Mouse (Mus musculus): ENCODE data around the gene Ms4a14. TPM values are rescaled to one million over a fixed set of nuclear protein-coding genes. Genes with fewer than 3 reads are reported as not detected.
"Not testable (repeated sequence)": the region's sequence is repeated elsewhere in the genome, so short reads cannot be mapped to it uniquely, and the experiment has no call there.

The Ms4a14 gene
- total RNA-seq (2017), result not detected in 2 replicates

- no peak for ATAC-seq (replicated peaks in 1 of 2; ENCODE audit: insufficient read depth in 1 of 2, low FRiP score in 2 of 2, low TSS enrichment in 1 of 2, low read depth in 1 of 2, poor library complexity in 2 of 2, severe bottlenecking in 2 of 2)
Observed at GRCm38 (mm10) chr19:11314354-11314753, at the start of gene Ms4a14. TSS of gene Ms4a14 (minus strand) at chr19:11314454.

- 0 out of 4 replicates have a peak, but pooled peaks of 1 of the 2 experiments have one; percentile 46 for ATAC-seq (replicated peaks in 1 of 2; ENCODE audit: insufficient read depth in 1 of 2, low FRiP score in 2 of 2, low TSS enrichment in 1 of 2, low read depth in 1 of 2, poor library complexity in 2 of 2, severe bottlenecking in 2 of 2)
Observed at GRCm38 (mm10) chr19:11362002-11362401, 47.7 kb upstream of the Ms4a14 start.

- ATAC-seq (replicated peaks in 1 of 2; ENCODE audit: insufficient read depth in 1 of 2, low FRiP score in 2 of 2, low TSS enrichment in 1 of 2, low read depth in 1 of 2, poor library complexity in 2 of 2, severe bottlenecking in 2 of 2), result peak in 1 of 2 experiments; percentile 37; a peak in 1 of 4 replicates
Observed at GRCm38 (mm10) chr19:11360106-11360505, 45.9 kb upstream of the Ms4a14 start.

GRCm38 (mm10) chr19:11355730-11356129 lies 41.5 kb upstream of the Ms4a14 start:
- peak; percentile 51 to 59; a peak in 2 of 4 replicates for ATAC-seq (replicated peaks in 1 of 2; ENCODE audit: insufficient read depth in 1 of 2, low FRiP score in 2 of 2, low TSS enrichment in 1 of 2, low read depth in 1 of 2, poor library complexity in 2 of 2, severe bottlenecking in 2 of 2)

GRCm38 (mm10) chr19:11351878-11352277 lies 37.6 kb upstream of the Ms4a14 start:
- ATAC-seq (replicated peaks in 1 of 2; ENCODE audit: insufficient read depth in 1 of 2, low FRiP score in 2 of 2, low TSS enrichment in 1 of 2, low read depth in 1 of 2, poor library complexity in 2 of 2, severe bottlenecking in 2 of 2), result peak; percentile 48 to 65; a peak in 2 of 4 replicates

- ATAC-seq (replicated peaks in 1 of 2; ENCODE audit: insufficient read depth in 1 of 2, low FRiP score in 2 of 2, low TSS enrichment in 1 of 2, low read depth in 1 of 2, poor library complexity in 2 of 2, severe bottlenecking in 2 of 2), result no peak
Observed at GRCm38 (mm10) chr19:11349698-11350481, 35.6 kb upstream of the Ms4a14 start.

- no peak for ATAC-seq (replicated peaks in 1 of 2; ENCODE audit: insufficient read depth in 1 of 2, low FRiP score in 2 of 2, low TSS enrichment in 1 of 2, low read depth in 1 of 2, poor library complexity in 2 of 2, severe bottlenecking in 2 of 2)
Observed at GRCm38 (mm10) chr19:11343992-11344391, 29.7 kb upstream of the Ms4a14 start.

GRCm38 (mm10) chr19:11343147-11343546 lies 28.9 kb upstream of the Ms4a14 start:
- no peak for ATAC-seq (replicated peaks in 1 of 2; ENCODE audit: insufficient read depth in 1 of 2, low FRiP score in 2 of 2, low TSS enrichment in 1 of 2, low read depth in 1 of 2, poor library complexity in 2 of 2, severe bottlenecking in 2 of 2)

- ATAC-seq (replicated peaks in 1 of 2; ENCODE audit: insufficient read depth in 1 of 2, low FRiP score in 2 of 2, low TSS enrichment in 1 of 2, low read depth in 1 of 2, poor library complexity in 2 of 2, severe bottlenecking in 2 of 2), result peak; percentile 98 to 99
Observed at GRCm38 (mm10) chr19:11335932-11336331, 21.7 kb upstream of the Ms4a14 start, which contains the start of gene Ms4a7. TSS of gene Ms4a7 (minus strand) at chr19:11336146.

GRCm38 (mm10) chr19:11321123-11321522 lies 6.9 kb upstream of the Ms4a14 start:
- no peak for ATAC-seq (replicated peaks in 1 of 2; ENCODE audit: insufficient read depth in 1 of 2, low FRiP score in 2 of 2, low TSS enrichment in 1 of 2, low read depth in 1 of 2, poor library complexity in 2 of 2, severe bottlenecking in 2 of 2)

GRCm38 (mm10) chr19:11316786-11317185 lies 2.5 kb upstream of the Ms4a14 start:
- no peak for ATAC-seq (replicated peaks in 1 of 2; ENCODE audit: insufficient read depth in 1 of 2, low FRiP score in 2 of 2, low TSS enrichment in 1 of 2, low read depth in 1 of 2, poor library complexity in 2 of 2, severe bottlenecking in 2 of 2)

- ATAC-seq (replicated peaks in 1 of 2; ENCODE audit: insufficient read depth in 1 of 2, low FRiP score in 2 of 2, low TSS enrichment in 1 of 2, low read depth in 1 of 2, poor library complexity in 2 of 2, severe bottlenecking in 2 of 2), result no peak
Observed at GRCm38 (mm10) chr19:11308888-11309287, 5.4 kb downstream of the Ms4a14 start.

GRCm38 (mm10) chr19:11299529-11299928 lies 14.7 kb downstream of the Ms4a14 start:
- ATAC-seq (replicated peaks in 1 of 2; ENCODE audit: insufficient read depth in 1 of 2, low FRiP score in 2 of 2, low TSS enrichment in 1 of 2, low read depth in 1 of 2, poor library complexity in 2 of 2, severe bottlenecking in 2 of 2), result not testable (repeated sequence)

- ATAC-seq (replicated peaks in 1 of 2; ENCODE audit: insufficient read depth in 1 of 2, low FRiP score in 2 of 2, low TSS enrichment in 1 of 2, low read depth in 1 of 2, poor library complexity in 2 of 2, severe bottlenecking in 2 of 2), result no peak
Observed at GRCm38 (mm10) chr19:11298939-11299338, 15.3 kb downstream of the Ms4a14 start.

GRCm38 (mm10) chr19:11293616-11294015 lies 20.6 kb downstream of the Ms4a14 start:
- ATAC-seq (replicated peaks in 1 of 2; ENCODE audit: insufficient read depth in 1 of 2, low FRiP score in 2 of 2, low TSS enrichment in 1 of 2, low read depth in 1 of 2, poor library complexity in 2 of 2, severe bottlenecking in 2 of 2), result not testable (repeated sequence)

- no peak for ATAC-seq (replicated peaks in 1 of 2; ENCODE audit: insufficient read depth in 1 of 2, low FRiP score in 2 of 2, low TSS enrichment in 1 of 2, low read depth in 1 of 2, poor library complexity in 2 of 2, severe bottlenecking in 2 of 2)
Observed at GRCm38 (mm10) chr19:11292990-11293389, 21.3 kb downstream of the Ms4a14 start.

- no peak for ATAC-seq (replicated peaks in 1 of 2; ENCODE audit: insufficient read depth in 1 of 2, low FRiP score in 2 of 2, low TSS enrichment in 1 of 2, low read depth in 1 of 2, poor library complexity in 2 of 2, severe bottlenecking in 2 of 2)
Observed at GRCm38 (mm10) chr19:11283773-11284172, 30.5 kb downstream of the Ms4a14 start, which contains the start of gene Ms4a5. TSS of gene Ms4a5 (minus strand) at chr19:11283873.

GRCm38 (mm10) chr19:11280223-11280622 lies 34.0 kb downstream of the Ms4a14 start:
- no peak for ATAC-seq (replicated peaks in 1 of 2; ENCODE audit: insufficient read depth in 1 of 2, low FRiP score in 2 of 2, low TSS enrichment in 1 of 2, low read depth in 1 of 2, poor library complexity in 2 of 2, severe bottlenecking in 2 of 2)

- ATAC-seq (replicated peaks in 1 of 2; ENCODE audit: insufficient read depth in 1 of 2, low FRiP score in 2 of 2, low TSS enrichment in 1 of 2, low read depth in 1 of 2, poor library complexity in 2 of 2, severe bottlenecking in 2 of 2), result no peak
Observed at GRCm38 (mm10) chr19:11276431-11276830, 37.8 kb downstream of the Ms4a14 start.

Data from hematopoietic stem cell, adult 5-6 weeks (primary cell).